Mouse (Mus musculus): ENCODE measurements around the gene Hook2. TPM values are rescaled to one million over a fixed set of nuclear protein-coding genes. Genes with fewer than 3 reads are reported as not detected.

Hook2 gene
- 13.0 and 20.3 TPM in 2 replicates for polyA plus RNA-seq (2014; fragmentation: Nextera tagmentation; extraction: Ambion mirVana)

GRCm38 (mm10) chr8:84990349-84990748 lies at the start of gene Hook2:
Hook2 (plus strand) TSS chr8:84990603.
- peak within 1 kb of the TSS; percentile 81 for H3K27ac ChIP-seq (ENCODE audit: low read depth, low read length)
- DNase-seq (ENCODE audit: low spot score) (peak; percentile 99), ATAC-seq (peak; percentile 92)
- under 1% methylated on average over 28 of the region's 28 CpGs for WGBS
- no peaks in the 10 kb centered on the region for H3K36me3 ChIP-seq (ENCODE audit: control insufficient read depth, insufficient read depth, low read length)
- 0 out of 2 replicates have a peak, but pooled peaks cover 12% of the 10 kb centered on the region for H3K27me3 ChIP-seq (replicated peaks; ENCODE audit: control insufficient read depth, insufficient read depth, low read length)
- peak within 1 kb of the TSS; percentile 57 for H3K4me3 ChIP-seq (ENCODE audit: low read depth, low read length)
- H3K9me3 ChIP-seq (replicated peaks; ENCODE audit: control insufficient read depth, low read length): no peaks in the 10 kb centered on the region
- peak within 1 kb of the TSS; percentile 79 for H3K9ac ChIP-seq (ENCODE audit: low read length)
- H3K4me1 ChIP-seq (ENCODE audit: control insufficient read depth, insufficient read depth, low read length): peaks cover 12% of the 10 kb centered on the region
- H3K4me2 ChIP-seq (ENCODE audit: low read length): peak within 1 kb of the TSS; percentile 96

GRCm38 (mm10) chr8:84943699-84944098 lies 46.7 kb upstream of the Hook2 start:
- Histone ChIP-seq H3K9me3 (replicated peaks; ENCODE audit: control insufficient read depth, low read length) (no peaks in the 10 kb centered on the region), H3K27me3 (replicated peaks; ENCODE audit: control insufficient read depth, insufficient read depth, low read length) (peaks cover 25% of the 10 kb centered on the region), H3K4me2 (ENCODE audit: low read length) (no peak overlapping the region), H3K4me3 (ENCODE audit: low read depth, low read length) (0 out of 2 replicates have a peak overlapping the region, but pooled peaks have one; percentile 18), H3K36me3 (ENCODE audit: control insufficient read depth, insufficient read depth, low read length) (no peaks in the 10 kb centered on the region), H3K4me1 (ENCODE audit: control insufficient read depth, insufficient read depth, low read length) (peaks cover 11% of the 10 kb centered on the region; the same call in 1 of the 2 replicates), H3K27ac (ENCODE audit: low read depth, low read length) (no peak overlapping the region), H3K9ac (ENCODE audit: low read length) (no peak overlapping the region)
- ATAC-seq: no peak
- 16% methylated on average over 4 of the region's 4 CpGs for WGBS
- no peak for DNase-seq (ENCODE audit: low spot score)

GRCm38 (mm10) chr8:84944478-84945160 lies 45.8 kb upstream of the Hook2 start:
- ATAC-seq: peak; percentile 40
- Histone ChIP-seq H3K9me3 (replicated peaks; ENCODE audit: control insufficient read depth, low read length) (no peaks in the 10 kb centered on the region), H3K27me3 (replicated peaks; ENCODE audit: control insufficient read depth, insufficient read depth, low read length) (peaks cover 25% of the 10 kb centered on the region), H3K36me3 (ENCODE audit: control insufficient read depth, insufficient read depth, low read length) (no peaks in the 10 kb centered on the region), H3K9ac (ENCODE audit: low read length) (peak overlapping the region; percentile 17; the same call in 1 of the 2 replicates), H3K27ac (ENCODE audit: low read depth, low read length) (no peak overlapping the region), H3K4me2 (ENCODE audit: low read length) (peak overlapping the region; percentile 87), H3K4me3 (ENCODE audit: low read depth, low read length) (peak overlapping the region; percentile 18), H3K4me1 (ENCODE audit: control insufficient read depth, insufficient read depth, low read length) (peaks cover 11% of the 10 kb centered on the region; the same call in 1 of the 2 replicates)
- DNase-seq (ENCODE audit: low spot score): peak; percentile 78
- WGBS: 1% methylated on average over 26 of the region's 26 CpGs

GRCm38 (mm10) chr8:84945235-84945632 lies 45.2 kb upstream of the Hook2 start:
- WGBS: under 1% methylated on average over 11 of the region's 11 CpGs
- H3K4me2 ChIP-seq (ENCODE audit: low read length): peak overlapping the region; percentile 87
- H3K36me3 ChIP-seq (ENCODE audit: control insufficient read depth, insufficient read depth, low read length): no peaks in the 10 kb centered on the region
- H3K27me3 ChIP-seq (replicated peaks; ENCODE audit: control insufficient read depth, insufficient read depth, low read length): peaks cover 31% of the 10 kb centered on the region
- DNase-seq (ENCODE audit: low spot score) (peak; percentile 70), ATAC-seq (peak; percentile 36; the same call in 1 of the 2 replicates)
- H3K9ac ChIP-seq (ENCODE audit: low read length): peak overlapping the region; percentile 77; the same call in 1 of the 2 replicates
- H3K27ac ChIP-seq (ENCODE audit: low read depth, low read length): no peak overlapping the region
- H3K4me3 ChIP-seq (ENCODE audit: low read depth, low read length): peak overlapping the region; percentile 67
- H3K4me1 ChIP-seq (ENCODE audit: control insufficient read depth, insufficient read depth, low read length): peaks cover 11% of the 10 kb centered on the region; the same call in 1 of the 2 replicates
- H3K9me3 ChIP-seq (replicated peaks; ENCODE audit: control insufficient read depth, low read length): no peaks in the 10 kb centered on the region

GRCm38 (mm10) chr8:84945633-84946527 lies 44.5 kb upstream of the Hook2 start:
- peak; percentile 63 for ATAC-seq
- WGBS: 0% methylated on average over 38 of the region's 67 CpGs
- Histone ChIP-seq H3K9me3 (replicated peaks; ENCODE audit: control insufficient read depth, low read length) (no peaks in the 10 kb centered on the region), H3K4me1 (ENCODE audit: control insufficient read depth, insufficient read depth, low read length) (peaks cover 11% of the 10 kb centered on the region; the same call in 1 of the 2 replicates), H3K27me3 (replicated peaks; ENCODE audit: control insufficient read depth, insufficient read depth, low read length) (peaks cover 35% of the 10 kb centered on the region), H3K27ac (ENCODE audit: low read depth, low read length) (peak overlapping the region; percentile 55; the same call in 1 of the 2 replicates), H3K4me2 (ENCODE audit: low read length) (peak overlapping the region; percentile 87), H3K36me3 (ENCODE audit: control insufficient read depth, insufficient read depth, low read length) (no peaks in the 10 kb centered on the region), H3K4me3 (ENCODE audit: low read depth, low read length) (peak overlapping the region; percentile 67), H3K9ac (ENCODE audit: low read length) (peak overlapping the region; percentile 77)
- peak; percentile 55 for DNase-seq (ENCODE audit: low spot score)

- Histone ChIP-seq H3K4me2 (ENCODE audit: low read length) (peak within 1 kb of the TSS; percentile 87), H3K36me3 (ENCODE audit: control insufficient read depth, insufficient read depth, low read length) (no peaks in the 10 kb centered on the region), H3K9ac (ENCODE audit: low read length) (peak within 1 kb of the TSS; percentile 77), H3K9me3 (replicated peaks; ENCODE audit: control insufficient read depth, low read length) (no peaks in the 10 kb centered on the region), H3K27me3 (replicated peaks; ENCODE audit: control insufficient read depth, insufficient read depth, low read length) (peaks cover 35% of the 10 kb centered on the region), H3K27ac (ENCODE audit: low read depth, low read length) (peak within 1 kb of the TSS; percentile 55; the same call in 1 of the 2 replicates), H3K4me1 (ENCODE audit: control insufficient read depth, insufficient read depth, low read length) (peaks cover 11% of the 10 kb centered on the region; the same call in 1 of the 2 replicates), H3K4me3 (ENCODE audit: low read depth, low read length) (peak within 1 kb of the TSS; percentile 67)
- WGBS: 7% methylated on average over 17 of the region's 17 CpGs
- ATAC-seq (no peak), DNase-seq (ENCODE audit: low spot score) (peak; percentile 34)
Observed at GRCm38 (mm10) chr8:84946528-84947240, 43.7 kb upstream of the Hook2 start, which contains the start of gene Rtbdn. Rtbdn (plus strand) TSS chr8:84946991.

- Histone ChIP-seq H3K4me3 (ENCODE audit: low read depth, low read length) (no peak overlapping the region), H3K9ac (ENCODE audit: low read length) (peak overlapping the region; percentile 77; the same call in 1 of the 2 replicates), H3K9me3 (replicated peaks; ENCODE audit: control insufficient read depth, low read length) (no peaks in the 10 kb centered on the region), H3K4me1 (ENCODE audit: control insufficient read depth, insufficient read depth, low read length) (peaks cover 11% of the 10 kb centered on the region; the same call in 1 of the 2 replicates), H3K27ac (ENCODE audit: low read depth, low read length) (no peak overlapping the region), H3K27me3 (replicated peaks; ENCODE audit: control insufficient read depth, insufficient read depth, low read length) (peaks cover 35% of the 10 kb centered on the region), H3K36me3 (ENCODE audit: control insufficient read depth, insufficient read depth, low read length) (no peaks in the 10 kb centered on the region), H3K4me2 (ENCODE audit: low read length) (peak overlapping the region; percentile 87)
- DNase-seq (ENCODE audit: low spot score) (peak; percentile 23), ATAC-seq (no peak)
- 12% methylated on average over 9 of the region's 9 CpGs for WGBS
Observed at GRCm38 (mm10) chr8:84947241-84947545, 43.2 kb upstream of the Hook2 start.

GRCm38 (mm10) chr8:84949753-84950152 lies 40.6 kb upstream of the Hook2 start:
- H3K4me3 ChIP-seq (ENCODE audit: low read depth, low read length): no peak overlapping the region
- 18% methylated on average over 12 of the region's 12 CpGs for WGBS
- no peak overlapping the region for H3K27ac ChIP-seq (ENCODE audit: low read depth, low read length)
- H3K4me2 ChIP-seq (ENCODE audit: low read length): no peak overlapping the region
- no peak for ATAC-seq
- no peak for DNase-seq (ENCODE audit: low spot score)
- no peak overlapping the region for H3K9ac ChIP-seq (ENCODE audit: low read length)
- no peaks in the 10 kb centered on the region for H3K36me3 ChIP-seq (ENCODE audit: control insufficient read depth, insufficient read depth, low read length)
- H3K9me3 ChIP-seq (replicated peaks; ENCODE audit: control insufficient read depth, low read length): no peaks in the 10 kb centered on the region
- peaks cover 33% of the 10 kb centered on the region for H3K27me3 ChIP-seq (replicated peaks; ENCODE audit: control insufficient read depth, insufficient read depth, low read length)
- peaks cover 4% of the 10 kb centered on the region; the same call in 1 of the 2 replicates for H3K4me1 ChIP-seq (ENCODE audit: control insufficient read depth, insufficient read depth, low read length)

Measured in forebrain, embryonic 14.5 days (tissue).